Mouse (Mus musculus) lung, postnatal 0 days (tissue): ENCODE data around the gene Tbc1d13.
A peak's percentile ranks its signal among the peaks of the same experiment; 100 is the strongest.

ENCODE experiments used
- CTCF ChIP-seq: IDR thresholded peaks from 2 replicates; pipeline ENCODE4 v1.5.1; 2016; ENCODE audit warnings: antibody characterized with exemption, mild to moderate bottlenecking
- EP300 ChIP-seq: IDR thresholded peaks from 2 replicates; pipeline ENCODE4 v1.6.1; 2016; ENCODE audit warnings: antibody characterized with exemption, mild to moderate bottlenecking, control low read depth

DNA sequence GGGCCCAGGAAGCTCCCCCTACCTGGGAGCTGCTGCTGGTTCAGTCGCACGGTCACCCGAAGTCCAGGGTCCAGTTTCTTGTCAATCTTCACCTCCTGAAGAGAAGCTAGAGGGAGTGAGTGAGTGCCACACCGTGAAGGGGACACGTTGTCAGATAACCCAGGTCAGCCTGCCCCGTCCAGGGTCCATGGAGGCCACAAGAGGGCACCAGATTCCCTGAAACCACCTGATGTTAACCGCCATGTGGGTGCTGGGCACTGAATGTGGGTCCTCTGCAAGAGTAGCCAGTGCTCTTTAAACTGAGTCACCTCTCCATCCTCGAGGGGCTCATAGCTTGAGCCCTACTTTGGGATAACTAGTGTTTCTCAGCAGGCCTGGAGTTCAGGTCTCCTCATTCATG, 42.4 kb downstream of the Tbc1d13 start:
- TF ChIP-seq CTCF (peak; percentile 43), EP300 (no peak)
